Mouse (Mus musculus) liver, embryonic 14.5 days (tissue): ENCODE results near the gene Akt1. TPM values are rescaled to one million over a fixed set of nuclear protein-coding genes. Genes with fewer than 3 reads are reported as not detected.

ENCODE experiments used
- ATAC-seq: fragments of 200-750 bp; cut with Nextera tagmentation; 2 replicates; pipeline ENCODE4 v1.8.0; 2017; ENCODE audit warnings: moderate number of reproducible peaks, mild to moderate bottlenecking, moderate library complexity; ENCODE audit not compliant: insufficient read depth
- DNase-seq, 3 experiments: peaks; one replicate each; pipeline ENCODE4 v3.0.0-alpha.2; 2012 to 2013; ENCODE audit warnings: low read depth in 3 of 3, low spot score in 3 of 3
- H3K27ac ChIP-seq: fragments of 300-500 bp; sonication (generic); 2 replicates; pipeline ENCODE4 v1.5.1; 2014; ENCODE audit warnings: moderate library complexity, mild to moderate bottlenecking, control low read depth, inconsistent platforms
- H3K27me3 ChIP-seq: fragments of 300-500 bp; sonication (generic); 2 replicates; pipeline ENCODE4 v1.6.1; 2014; ENCODE audit warnings: mild to moderate bottlenecking, low read length, moderate library complexity; ENCODE audit not compliant: control insufficient read depth, insufficient read depth
- H3K36me3 ChIP-seq: fragments of 300-500 bp; sonication (generic); replicated peaks from 2 replicates; pipeline ENCODE4 v1.6.1; 2014; ENCODE audit warnings: low read depth; ENCODE audit not compliant: control insufficient read depth, insufficient read depth
- H3K4me1 ChIP-seq, 2 experiments: fragments of 200-500 bp in 1 of 2; fragments of 300-500 bp in 1 of 2; sonication (generic) in 1 of 2; replicated peaks; 2 replicates each; pipeline ENCODE4 v1.6.1; 2012 to 2014; ENCODE audit warnings: antibody characterized with exemption in 1 of 2, inconsistent platforms in 1 of 2, low read length in 1 of 2; ENCODE audit not compliant: control insufficient read depth in 2 of 2, insufficient read depth in 2 of 2
- H3K4me2 ChIP-seq: fragments of 300-500 bp; sonication (generic); 2 replicates; pipeline ENCODE4 v1.6.1; 2014; ENCODE audit warnings: low read depth, mild to moderate bottlenecking, control low read depth, moderate library complexity
- H3K4me3 ChIP-seq, 2 experiments: fragments of 200-500 bp in 1 of 2; fragments of 300-500 bp in 1 of 2; sonication (generic) in 1 of 2; 2 replicates each; pipeline ENCODE4 v1.5.1; 2012 to 2014; ENCODE audit warnings: low read depth in 2 of 2, low read length in 2 of 2, mild to moderate bottlenecking in 2 of 2, control low read depth in 1 of 2, inconsistent platforms in 1 of 2, moderate library complexity in 1 of 2; ENCODE audit not compliant: insufficient read depth in 1 of 2
- H3K9ac ChIP-seq: fragments of 300-500 bp; sonication (generic); replicated peaks from 2 replicates; pipeline ENCODE4 v1.6.1; 2014; ENCODE audit warnings: mild to moderate bottlenecking, control low read depth, moderate library complexity
- H3K9me3 ChIP-seq: fragments of 300-500 bp; sonication (generic); 2 replicates; pipeline ENCODE4 v1.6.1; 2016; ENCODE audit warnings: low read length, mixed read lengths; ENCODE audit not compliant: control insufficient read depth
- CTCF ChIP-seq: IDR thresholded peaks from 2 replicates; pipeline ENCODE4 v1.5.1; 2016; ENCODE audit warnings: antibody characterized with exemption, low read depth, control low read depth
- EP300 ChIP-seq: IDR thresholded peaks from 2 replicates; pipeline ENCODE4 v1.6.1; 2016; ENCODE audit warnings: antibody characterized with exemption, low read depth
- WGBS: fragments of 180-500 bp; shearing (Covaris S2); extraction: QIAGEN DNeasy Blood & Tissue Kit; methylation state at CpG from one replicate; pipeline ENCODE4 v1.1.7; 2014; ENCODE audit not compliant: insufficient replicate concordance; 5-methylcytosine and 5-hydroxymethylcytosine counted together
- polyA plus RNA-seq, 2 experiments: library from polyadenylated mRNA; depleted of rRNA in 1 of 2; stranded (reverse) in 1 of 2; unstranded in 1 of 2; fragments of >200 nt; fragmentation: Nextera tagmentation in 1 of 2; extraction: Ambion mirVana in 1 of 2; gene quantifications; 2 replicates each; pipeline versions ENCODE4 v1.2.1 to v1.2.3; 2012 to 2014

Akt1 gene
- polyA plus RNA-seq, 2 experiments: 9.9 to 41.2 TPM

DNA sequence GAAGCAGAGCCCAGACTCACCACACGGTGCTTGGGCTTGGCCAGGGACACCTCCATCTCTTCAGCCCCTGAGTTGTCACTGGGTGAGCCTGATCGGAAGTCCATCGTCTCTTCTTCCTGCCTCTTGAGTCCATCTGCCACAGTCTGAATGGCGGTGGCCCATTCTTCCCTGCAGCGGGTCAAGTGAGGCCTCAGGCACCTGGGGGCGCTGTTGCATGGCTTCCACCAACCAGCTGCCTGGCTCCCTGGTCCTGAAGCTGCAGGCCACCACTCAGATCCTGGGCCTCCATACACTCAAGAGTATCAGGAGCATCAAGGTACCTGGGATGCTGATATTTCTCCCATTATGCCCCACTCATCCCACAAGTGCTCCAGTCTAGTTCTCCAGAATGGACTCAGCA is 15.6 kb downstream of the Akt1 start:
- TF ChIP-seq CTCF: peak; percentile 71
- TF ChIP-seq EP300: no peak
- Histone ChIP-seq H3K27me3 (no peaks in the 10 kb centered on the region), H3K36me3 (peaks cover 31% of the 10 kb centered on the region), H3K4me1 (no peaks in the 10 kb centered on the region), H3K4me2 (no peak overlapping the region), H3K4me3 (no peak overlapping the region), H3K9ac (no peak overlapping the region), H3K27ac (no peak overlapping the region), H3K9me3 (no peaks in the 10 kb centered on the region)
- WGBS: 78% methylated on average over 6 of the region's 6 CpGs
- ATAC-seq (no peak), DNase-seq (no peak)

DNA sequence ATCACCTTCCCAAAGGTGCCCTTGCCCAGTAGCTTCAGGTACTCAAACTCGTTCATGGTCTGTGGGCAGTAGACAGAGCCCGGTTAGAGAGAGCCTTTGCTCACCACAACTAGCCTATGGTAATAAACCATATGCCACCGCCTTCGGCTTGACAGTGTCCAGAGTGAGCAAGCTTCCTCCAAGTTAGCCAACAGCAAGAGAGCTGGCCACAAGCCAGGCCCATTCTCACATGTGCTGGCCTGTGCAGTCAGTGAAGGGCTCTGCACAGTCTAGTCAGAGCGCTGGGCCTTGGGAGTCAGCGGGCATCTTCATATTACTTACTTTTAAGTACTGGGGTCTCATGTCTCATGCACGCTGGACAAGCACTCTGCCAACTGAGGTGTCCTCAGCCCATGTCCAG is 16.1 kb downstream of the Akt1 start:
- H3K4me1 ChIP-seq: no peaks in the 10 kb centered on the region
- WGBS: 78% methylated on average over 7 of the region's 7 CpGs

DNA sequence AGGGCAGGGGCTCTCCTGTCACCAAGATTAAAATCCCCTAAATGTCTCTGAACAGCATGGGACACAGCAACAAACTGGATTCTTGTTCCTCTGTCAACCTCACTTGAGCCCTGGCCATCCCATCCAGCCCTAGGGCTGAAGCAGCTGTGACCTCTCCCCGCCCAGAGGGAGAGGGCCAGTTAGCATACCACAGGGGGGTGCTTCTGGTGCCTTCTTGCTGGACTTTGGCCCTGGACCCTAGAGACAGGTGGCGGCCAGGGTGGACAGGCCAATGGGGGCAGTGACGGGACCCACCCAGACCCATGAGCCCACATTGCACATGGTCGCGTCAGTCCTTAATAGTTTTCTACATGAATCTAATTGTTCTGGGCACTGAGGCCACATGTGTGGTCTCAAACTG is 20.6 kb downstream of the Akt1 start:
- no peak overlapping the region for H3K9ac ChIP-seq
- WGBS: 80% methylated on average over 5 of the region's 5 CpGs
- H3K9me3 ChIP-seq: no peaks in the 10 kb centered on the region
- H3K36me3 ChIP-seq: peaks cover 36% of the 10 kb centered on the region
- ATAC-seq (no peak), DNase-seq (no peak)
- H3K4me2 ChIP-seq: no peak overlapping the region
- H3K27me3 ChIP-seq: no peaks in the 10 kb centered on the region
- no peak overlapping the region for H3K4me3 ChIP-seq
- TF ChIP-seq CTCF (no peak), EP300 (no peak)
- H3K27ac ChIP-seq: no peak overlapping the region
- no peaks in the 10 kb centered on the region for H3K4me1 ChIP-seq

More for the DNA sequence above, 16.1 kb downstream of the Akt1 start:
- Histone ChIP-seq H3K9me3 (no peaks in the 10 kb centered on the region), H3K27ac (no peak overlapping the region), H3K27me3 (no peaks in the 10 kb centered on the region), H3K9ac (no peak overlapping the region), H3K4me2 (no peak overlapping the region), H3K4me3 (no peak overlapping the region), H3K36me3 (peaks cover 31% of the 10 kb centered on the region)
- ATAC-seq: no peak
- TF ChIP-seq EP300 (no peak), CTCF (no peak)
- DNase-seq: no peak

DNA sequence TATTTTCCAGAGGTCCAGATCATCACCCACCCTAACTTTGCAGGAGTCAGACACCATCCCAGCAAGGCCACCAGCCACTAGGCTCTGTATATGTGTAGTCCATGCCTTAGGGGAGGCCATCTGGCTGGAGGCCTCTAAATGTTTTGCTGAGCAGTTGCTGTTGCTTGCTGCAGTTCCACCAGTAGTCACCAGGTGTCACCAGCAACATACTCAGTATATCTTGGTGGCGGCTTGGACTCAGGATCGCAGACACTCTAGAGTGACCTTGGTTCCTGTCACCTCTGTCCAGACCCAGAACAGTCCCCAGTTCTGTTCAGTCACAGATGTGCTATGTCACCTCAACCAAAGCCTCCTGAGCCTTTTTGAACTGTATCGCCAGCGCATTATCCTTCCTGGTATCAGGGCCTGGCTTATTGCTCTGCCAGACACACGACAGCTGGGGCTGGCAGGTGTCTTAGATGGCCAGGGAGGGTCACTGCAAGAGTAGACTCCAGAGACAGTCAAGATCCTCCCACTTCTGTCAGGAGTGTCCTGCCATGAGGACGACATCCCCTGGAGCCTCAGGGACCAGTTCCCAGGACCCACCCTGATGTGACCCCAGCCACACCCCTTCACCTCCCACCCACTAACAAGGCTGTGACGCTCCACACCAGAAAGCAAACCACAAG is 21.4 kb downstream of the Akt1 start:
- TF ChIP-seq EP300 (no peak), CTCF (peak; percentile 96)
- peak; percentile 59 to 65 (median 61) for DNase-seq
- H3K9ac ChIP-seq: no peak overlapping the region
- ATAC-seq: peak; percentile 57
- peaks cover 30% of the 10 kb centered on the region for H3K36me3 ChIP-seq
- H3K9me3 ChIP-seq: no peaks in the 10 kb centered on the region
- no peak overlapping the region for H3K4me2 ChIP-seq
- H3K4me3 ChIP-seq: no peak overlapping the region
- WGBS: 55% methylated on average over 7 of the region's 7 CpGs
- no peaks in the 10 kb centered on the region for H3K27me3 ChIP-seq
- H3K27ac ChIP-seq: no peak overlapping the region
- no peaks in the 10 kb centered on the region for H3K4me1 ChIP-seq

DNA sequence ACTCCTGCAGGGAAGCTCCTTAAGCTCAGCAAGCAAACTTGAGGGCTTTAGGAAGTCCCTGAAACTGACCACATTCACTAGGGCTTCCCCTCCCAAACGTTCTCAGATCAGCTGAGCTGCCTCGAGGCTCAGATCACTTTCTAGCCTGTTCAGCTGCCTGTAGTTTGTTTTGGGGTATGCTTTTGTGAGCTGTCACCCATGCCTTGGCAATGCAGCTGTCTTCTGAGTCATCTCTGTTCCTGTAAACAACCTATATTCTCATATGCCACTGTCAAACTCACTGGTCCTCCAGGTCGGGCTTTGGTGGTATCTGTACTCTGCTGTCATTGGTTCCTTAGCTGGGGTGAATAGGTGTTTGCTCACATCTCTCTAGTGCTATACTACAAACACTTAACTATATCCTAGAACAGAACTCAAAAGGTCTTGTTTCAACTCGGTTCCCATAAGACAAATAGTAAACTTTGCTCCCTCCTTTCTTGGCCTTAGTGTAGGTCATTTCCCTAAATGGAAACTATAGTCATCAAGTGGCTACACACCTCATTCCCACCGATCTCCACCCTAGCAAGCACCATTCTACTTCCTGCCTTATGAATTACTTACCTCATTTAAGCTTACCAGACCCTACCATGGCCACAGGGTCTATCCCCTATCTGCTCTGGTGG is 22.8 kb downstream of the Akt1 start:
- no peak for DNase-seq
- H3K4me2 ChIP-seq: no peak overlapping the region
- no peaks in the 10 kb centered on the region for H3K27me3 ChIP-seq
- no peaks in the 10 kb centered on the region for H3K4me1 ChIP-seq
- H3K9me3 ChIP-seq: no peaks in the 10 kb centered on the region
- H3K36me3 ChIP-seq: peaks cover 26% of the 10 kb centered on the region
- no peak overlapping the region for H3K9ac ChIP-seq
- 64% methylated on average over 5 of the region's 5 CpGs for WGBS
- H3K27ac ChIP-seq: no peak overlapping the region
- TF ChIP-seq CTCF: no peak
- TF ChIP-seq EP300: no peak
- ATAC-seq: no peak
- no peak overlapping the region for H3K4me3 ChIP-seq
